Mouse (Mus musculus) heart, adult 2 months (tissue): ENCODE measurements around the gene Acot7.

ENCODE experiments used
- CTCF ChIP-seq: fragments of 200-600 bp; IDR thresholded peaks from 2 replicates; pipeline ENCODE4 v1.8.1; 2022; ENCODE audit warnings: antibody characterized with exemption, mild to moderate bottlenecking, moderate library complexity
- POLR2A ChIP-seq: fragments of 200-500 bp; IDR thresholded peaks from 2 replicates; pipeline ENCODE4 v1.6.1; 2011; ENCODE audit warnings: mild to moderate bottlenecking, low read depth, low read length, control low read depth; ENCODE audit not compliant: insufficient read depth

GRCm38 (mm10) chr4:152151451-152151965 lies 26.4 kb upstream of the Acot7 start:
- TF ChIP-seq CTCF (no peak), POLR2A (no peak)
